Mouse (Mus musculus) erythroblast, embryonic 14.5 days (primary cell): ENCODE data around the gene Mrpl21.

Experiments
- GATA1 ChIP-seq: IDR thresholded peaks from 2 replicates; pipeline ENCODE4 v1.6.1; 2012; ENCODE audit warnings: low read length, inconsistent platforms, mixed read lengths
- TAL1 ChIP-seq: IDR thresholded peaks from 3 replicates; pipeline ENCODE4 v1.6.1; 2012; ENCODE audit warnings: low read length, inconsistent platforms, mixed read lengths

DNA sequence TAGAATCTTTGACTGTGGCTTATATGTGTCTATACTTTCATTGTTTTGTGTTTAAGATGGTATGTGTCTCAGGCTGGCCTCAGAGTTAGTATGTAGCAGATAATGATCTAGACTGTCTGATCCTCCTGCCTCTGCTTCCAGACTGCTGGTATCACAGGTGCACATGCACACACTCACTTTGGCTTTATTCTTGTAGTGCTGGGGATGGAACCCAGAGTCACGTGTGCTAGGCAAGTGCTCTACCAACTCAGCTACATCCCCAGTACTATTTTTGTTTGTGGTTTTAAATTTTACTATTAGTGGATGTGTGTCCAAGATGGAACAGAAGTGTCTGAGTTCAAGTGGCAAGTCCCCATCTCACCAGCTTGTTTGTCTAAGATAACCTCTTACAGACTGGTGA lies 10.3 kb downstream of the Mrpl21 start:
- TF ChIP-seq GATA1: no peak
- TF ChIP-seq TAL1: no peak
